Mouse (Mus musculus) forelimb bud, embryonic 11.5 days (tissue): ENCODE measurements at regions not wholly inside any gene's neighbourhood (a gene's known extent, or its start where the extent isn't known, plus 50 kb on each side); places are given as distances from the start of the nearest gene placed in this dataset.
"Not testable (repeated sequence)": the region's sequence is repeated elsewhere in the genome, so short reads cannot be mapped to it uniquely, and the experiment has no call there.

Experiments
- DNase-seq: peaks from one replicate; pipeline ENCODE4 v3.0.0-alpha.2; 2012; ENCODE audit warnings: low read depth, low spot score

GRCm38 (mm10) chr13:73035336-73035940 is 224.8 kb upstream of the Irx4 start:
- no peak for DNase-seq

- no peak for DNase-seq
Observed at GRCm38 (mm10) chr13:73039731-73040130, 220.5 kb upstream of the Irx4 start.

GRCm38 (mm10) chr13:73041233-73042040 is 218.8 kb upstream of the Irx4 start:
- peak; percentile 6 for DNase-seq

DNA sequence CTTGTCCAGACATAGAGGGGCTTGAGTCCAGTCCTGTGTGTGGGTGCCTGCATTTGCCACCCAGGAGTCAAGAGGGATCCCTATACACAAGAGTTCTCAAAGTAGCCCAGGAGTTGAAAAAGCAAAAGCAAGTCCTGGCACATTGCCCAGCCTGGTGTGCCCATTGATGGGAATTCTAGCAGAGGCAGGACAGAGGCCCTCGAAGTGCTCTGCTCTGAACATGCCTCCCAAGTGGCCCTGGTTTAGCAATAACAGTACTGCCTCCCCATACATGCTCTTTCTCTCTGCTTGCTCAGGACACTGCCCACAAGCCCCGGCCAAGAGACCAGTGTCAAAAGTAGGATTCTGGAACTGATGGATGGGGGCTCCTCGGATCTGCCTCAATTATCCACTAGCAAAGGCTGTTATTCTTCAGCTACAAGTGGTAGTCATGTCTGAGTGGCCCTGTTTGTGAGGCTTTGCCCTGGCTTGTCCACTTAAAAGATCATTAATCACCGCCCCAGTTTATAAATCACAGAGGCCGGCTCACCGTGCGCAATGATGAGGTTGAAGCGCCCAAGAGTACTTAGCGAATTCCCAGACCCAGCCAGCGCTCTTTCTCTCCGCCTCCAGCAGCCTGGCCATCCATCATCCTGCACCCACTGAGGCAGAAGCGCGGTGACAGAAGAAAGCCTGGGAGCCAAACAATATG is 190.3 kb upstream of the Irx4 start:
- DNase-seq: peak; percentile 41

DNA sequence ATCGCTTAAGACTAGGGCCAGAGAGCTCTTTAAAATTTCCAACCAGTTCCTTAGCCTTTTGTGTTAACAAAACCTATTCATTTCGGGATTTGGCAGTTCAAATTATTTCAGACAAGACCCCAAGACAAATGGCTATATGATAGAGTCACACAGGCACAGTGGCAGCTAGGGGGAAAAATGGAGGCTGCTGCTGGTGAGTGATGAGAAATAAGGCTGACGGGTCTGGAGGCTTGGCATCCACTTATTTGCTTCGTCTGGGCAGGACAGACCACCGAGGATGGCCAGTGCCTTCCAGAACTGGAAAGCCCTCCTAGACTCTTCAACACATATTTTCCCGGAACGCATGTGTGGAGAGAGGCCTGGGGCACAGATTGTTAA is 189.8 kb upstream of the Irx4 start:
- DNase-seq: no peak

- peak; percentile 45 for DNase-seq
Observed at GRCm38 (mm10) chr13:73071032-73071431, 189.2 kb upstream of the Irx4 start.

- no peak for DNase-seq
Observed at GRCm38 (mm10) chr13:73071854-73072852, 188.1 kb upstream of the Irx4 start.

- DNase-seq: no peak
Observed at GRCm38 (mm10) chr13:73077866-73078430, 182.3 kb upstream of the Irx4 start.

GRCm38 (mm10) chr13:73087815-73088214 is 172.5 kb upstream of the Irx4 start:
- not testable (repeated sequence) for DNase-seq

DNA sequence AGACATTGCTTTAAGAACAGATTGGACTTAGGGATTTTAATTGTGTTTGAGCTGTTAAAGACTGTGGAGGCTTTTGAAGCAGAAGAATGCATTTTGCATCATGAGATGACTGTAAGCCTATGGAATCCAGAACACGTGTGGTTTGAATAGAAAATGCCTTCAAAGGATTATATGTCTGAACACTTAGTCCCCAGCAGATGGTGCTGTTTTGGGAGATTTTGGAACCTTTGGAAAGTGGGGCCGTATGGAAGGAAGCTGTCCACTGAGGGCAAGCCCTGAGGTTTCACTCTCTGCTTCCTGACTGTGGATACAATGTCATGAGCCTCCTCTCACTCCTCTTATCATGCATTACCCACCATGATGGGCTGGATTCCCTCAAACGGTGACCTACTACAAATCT is 168.4 kb upstream of the Irx4 start:
- no peak for DNase-seq

GRCm38 (mm10) chr13:73097502-73097901 is 162.8 kb upstream of the Irx4 start:
- no peak for DNase-seq

GRCm38 (mm10) chr13:73099407-73099806 is 160.9 kb upstream of the Irx4 start:
- no peak for DNase-seq

DNA sequence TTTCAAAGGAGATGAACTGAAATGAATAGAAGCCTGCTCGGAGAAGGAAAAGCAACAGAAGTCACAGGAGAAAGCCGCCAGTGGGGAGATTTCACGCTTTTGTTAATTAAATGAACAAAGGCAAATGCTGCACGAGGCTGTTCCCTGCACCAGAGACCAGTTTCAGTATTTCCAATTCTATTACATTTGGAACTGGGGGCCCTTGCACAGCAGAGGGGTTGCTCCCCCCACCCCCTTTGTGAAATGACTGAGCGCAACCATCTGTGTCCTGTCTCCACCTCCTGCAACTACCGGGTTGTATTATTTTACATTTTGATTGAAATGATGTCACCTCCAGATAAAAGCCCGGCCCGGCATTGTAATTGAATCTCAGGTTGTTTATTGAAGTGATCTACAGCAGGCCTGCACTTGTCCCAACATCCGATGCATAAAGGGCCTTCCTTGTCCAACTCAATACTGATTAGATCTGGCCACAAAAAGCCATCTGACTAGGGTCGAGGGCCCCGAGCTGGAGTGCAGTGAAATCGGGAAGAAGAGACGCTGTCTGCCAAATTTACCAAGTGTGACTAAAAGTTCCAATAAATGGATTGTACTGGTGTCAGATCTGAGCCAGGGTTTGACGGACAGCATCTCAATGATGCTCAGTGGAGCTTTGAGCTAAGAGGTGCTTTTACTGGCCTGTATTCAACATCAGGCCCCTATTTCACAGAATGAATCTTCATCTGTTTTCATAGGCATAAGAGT is 152.9 kb upstream of the Irx4 start:
- DNase-seq: no peak

DNA sequence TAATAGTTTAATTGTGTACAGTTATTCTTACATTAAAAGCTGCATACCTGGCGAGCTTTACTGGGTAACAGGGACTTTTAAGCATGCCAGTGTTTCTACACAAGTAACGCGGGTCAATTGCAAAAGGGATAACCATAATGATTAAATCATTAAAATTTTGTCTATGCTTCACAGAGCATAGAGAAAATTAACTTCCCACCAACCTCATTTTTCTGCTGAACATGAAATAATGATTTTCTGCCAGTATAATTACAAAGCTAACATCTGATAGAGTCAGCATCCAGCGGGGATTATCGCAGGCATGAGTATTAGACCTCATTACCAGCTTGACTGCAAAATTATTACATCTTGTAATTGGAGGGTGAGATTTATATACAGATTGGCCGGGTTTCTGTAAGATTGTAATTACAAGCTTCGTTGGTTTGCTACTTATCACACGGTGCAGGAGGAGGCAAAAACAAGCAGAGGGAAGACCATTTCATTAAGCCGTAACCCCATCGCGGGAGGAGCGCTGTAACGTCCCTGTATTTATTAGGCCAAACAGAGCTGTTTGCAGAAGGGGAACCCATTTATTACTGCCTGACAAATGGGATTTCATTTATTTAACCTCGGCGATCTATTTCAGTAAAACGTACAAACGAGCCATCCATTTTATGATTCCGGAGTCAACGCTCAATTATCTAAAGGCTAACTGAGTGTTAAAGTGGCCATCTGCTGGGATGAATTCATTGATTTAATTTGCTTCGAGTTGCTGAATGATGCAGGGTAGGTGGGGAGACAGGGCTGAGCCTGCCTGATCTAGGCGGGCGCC is 143.3 kb upstream of the Irx4 start:
- peak; percentile 8 for DNase-seq

- no peak for DNase-seq
Observed at GRCm38 (mm10) chr13:73117633-73118076, 142.6 kb upstream of the Irx4 start.

DNA sequence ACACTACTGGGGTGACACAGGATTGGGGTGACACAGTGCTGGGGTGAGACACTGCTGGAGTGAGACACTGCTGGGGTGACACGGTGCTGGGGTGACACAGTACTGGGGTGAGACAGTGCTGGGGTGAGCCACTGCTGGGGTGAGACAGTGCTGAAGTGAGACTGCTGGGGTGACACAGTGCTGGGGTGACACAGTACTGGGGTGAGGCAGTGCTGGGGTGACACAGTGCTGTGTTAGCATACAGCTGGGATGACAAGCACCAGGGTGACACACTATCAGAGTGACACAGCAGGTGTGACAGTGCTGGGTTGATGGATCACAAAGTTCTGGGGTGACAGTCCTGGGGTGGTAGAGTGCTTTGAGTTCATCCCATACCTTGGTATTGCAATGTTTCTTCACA is 137.3 kb upstream of the Irx4 start:
- DNase-seq: no peak

- DNase-seq: no peak
Observed at GRCm38 (mm10) chr13:73131270-73131669, 129.0 kb upstream of the Irx4 start.

DNA sequence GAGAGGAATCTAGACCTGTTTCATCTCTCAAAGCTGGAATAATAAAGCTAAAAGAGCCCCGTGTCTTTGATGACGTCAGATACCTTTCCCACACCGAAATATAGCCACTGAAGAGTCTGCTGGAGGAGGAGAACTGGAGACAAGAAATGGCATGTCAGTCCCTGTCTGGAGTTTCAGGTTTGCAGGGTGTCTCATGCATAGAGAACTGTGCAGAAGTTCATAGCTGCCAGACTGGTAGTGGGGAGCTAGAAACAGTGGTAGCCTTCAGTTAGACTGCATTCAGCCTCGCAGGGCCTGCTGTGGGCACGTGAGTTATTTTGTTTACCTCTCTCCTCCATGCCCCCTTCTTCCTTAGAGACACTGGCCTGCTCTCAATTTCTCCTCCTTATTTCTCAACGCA is 127.5 kb upstream of the Irx4 start:
- no peak for DNase-seq

DNA sequence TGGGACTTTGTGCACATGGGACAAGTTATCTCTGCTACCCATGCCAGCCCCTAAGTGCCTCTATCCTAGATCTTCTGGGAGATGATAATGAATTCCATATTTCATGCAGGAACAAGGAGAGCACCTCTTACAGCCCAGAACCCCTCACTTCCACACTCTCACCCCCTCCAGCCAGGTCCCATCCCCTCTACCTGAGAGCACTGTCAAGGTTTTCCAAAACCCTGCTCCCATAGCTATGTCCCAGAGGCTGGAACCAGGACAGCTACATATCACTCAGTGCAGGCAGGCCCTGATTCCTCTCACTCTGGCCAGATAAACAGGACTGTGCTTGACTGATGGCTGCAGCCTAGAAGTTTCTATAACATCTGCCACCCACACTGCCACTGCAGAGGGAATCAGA is 125.3 kb upstream of the Irx4 start:
- DNase-seq: no peak

GRCm38 (mm10) chr13:73141302-73141701 is 119.0 kb upstream of the Irx4 start:
- DNase-seq: no peak
